Comparison of ENCODE assay signal across 8 mouse cellular contexts in genomic region chr11:6415551-6416404, GRCm38 (mm10). TPM values are rescaled to one million over a fixed set of nuclear protein-coding genes. Genes with fewer than 3 reads are reported as not detected.
DNase-seq lines count a peak whose midpoint lies in the region; ATAC-seq and TF ChIP-seq lines count a peak whose summit lies in the region.

No protein-coding gene starts in this region.

- whole genome bisulfite sequencing in hindbrain, postnatal 0 days, result 2% methylated on average over 88 of the region's 102 CpGs
- WGBS in macrophage (ENCODE audit: missing documents), result under 1% methylated on average over 95 of the region's 102 CpGs

- H3K4me3 ChIP-seq in gastrocnemius, adult 2 months, result peak overlapping the region; percentile 75
- H3K4me3 ChIP-seq in hindbrain, postnatal 0 days (ENCODE audit: low read length), result peak overlapping the region; percentile 90
- H3K4me3 ChIP-seq in left cerebral cortex, adult 2 months, result peak overlapping the region; percentile 91
- peak overlapping the region; percentile 75 for H3K4me3 ChIP-seq in macrophage (ENCODE audit: inconsistent target)

- H3K79me2 ChIP-seq in macrophage (ENCODE audit: inconsistent target), result peaks cover 28% of the 10 kb centered on the region

- peak; percentile 98 for DNase-seq in gastrocnemius, adult 2 months
- DNase-seq in hindbrain, postnatal 0 days (ENCODE audit: low spot score), result peak; percentile 97
- DNase-seq in left cerebral cortex, adult 2 months (ENCODE audit: extremely low spot score in 1 of 2, low spot score in 2 of 2), result peak; percentile 99
- DNase-seq in retina, postnatal 7 days (ENCODE audit: low read depth, low spot score), result peak; percentile 94
- peak; percentile 96 to 100 for DNase-seq in urinary bladder, adult 18-20 months (ENCODE audit: low spot score in 2 of 2)

- H3K4me1 ChIP-seq in hindbrain, postnatal 0 days (ENCODE audit: insufficient read depth, low read length), result peaks cover 9% of the 10 kb centered on the region

- H3K4me2 ChIP-seq in hindbrain, postnatal 0 days (ENCODE audit: low read depth, low read length), result peak overlapping the region; percentile 89

- no peaks in the 10 kb centered on the region for H3K9me3 ChIP-seq in hindbrain, postnatal 0 days (ENCODE audit: low read length)

- ATAC-seq in activated CD4-positive, CD25-positive, alpha-beta regulatory T cell, adult 4 months, result peak; percentile 75
- ATAC-seq in common myeloid progenitor, adult 5-6 weeks (replicated peaks; ENCODE audit: low read depth, poor library complexity, severe bottlenecking), result peak; percentile 61
- ATAC-seq in hindbrain, postnatal 0 days, result peak; percentile 95

- no peak for TF ChIP-seq CTCF in gastrocnemius, adult 2 months (IDR thresholded peaks at IDR 0.05)
- TF ChIP-seq CTCF in hindbrain, postnatal 0 days (IDR thresholded peaks at IDR 0.05; ENCODE audit: low read depth), result no peak
- no peak for TF ChIP-seq CTCF in left cerebral cortex, adult 2 months (IDR thresholded peaks at IDR 0.05)

- intact Hi-C loops in gastrocnemius, adult 2 months (cut with DNase I), result no loop called here
- intact Hi-C loops in left cerebral cortex, adult 2 months (cut with DNase I), result loop anchor here (1.0 kb wide), 1 partner anchor 26 kb away; the partner anchor contains the start of gene Zmiz2

- H3K27me3 ChIP-seq in hindbrain, postnatal 0 days (ENCODE audit: insufficient read depth, low read length), result no peaks in the 10 kb centered on the region

- H3K9ac ChIP-seq in hindbrain, postnatal 0 days (replicated peaks; ENCODE audit: low read length), result peak overlapping the region; percentile 98

- H3K27ac ChIP-seq in gastrocnemius, adult 2 months, result peak overlapping the region; percentile 98
- peak overlapping the region; percentile 98 for H3K27ac ChIP-seq in hindbrain, postnatal 0 days
- peak overlapping the region; percentile 99 for H3K27ac ChIP-seq in left cerebral cortex, adult 2 months
- peak overlapping the region; percentile 94 for H3K27ac ChIP-seq in macrophage

- peaks cover 19% of the 10 kb centered on the region for H3K36me3 ChIP-seq in hindbrain, postnatal 0 days (ENCODE audit: insufficient read depth, low read length)
- peaks cover 17% of the 10 kb centered on the region; the same call in 1 of the 2 replicates for H3K36me3 ChIP-seq in macrophage (ENCODE audit: inconsistent target)

RNA-seq across cellular contexts. Expression of gene Ppia, which starts 0.5 kb away (rescaled TPM):
- polyA plus RNA-seq in activated CD4-positive, CD25-positive, alpha-beta regulatory T cell, adult 4 months (2017; shearing (Covaris generic)), result 1,000 to 10,000 TPM; 2,979 to 3,385 TPM
- 2,015 and 2,091 TPM in 2 replicates for total RNA-seq in common myeloid progenitor, adult 5-6 weeks (2017)
- 100 to 1,000 TPM; 205 to 209 TPM for total RNA-seq in gastrocnemius, adult 2 months (2021)
- 2,267 and 2,460 TPM in 2 replicates for total RNA-seq in hindbrain, postnatal 0 days (2014; rRNA removed)
- polyA plus RNA-seq in hindbrain, postnatal 0 days (2015; fragmentation: Nextera tagmentation; extraction: Ambion mirVana), result 5,475 and 5,597 TPM in 2 replicates
- 1,000 to 10,000 TPM; 1,634 to 1,792 TPM for total RNA-seq in left cerebral cortex, adult 2 months (2021)
- 100 to 1,000 TPM in 17 of 26 experiments, 10 to 100 TPM in 9; 57.4 to 297 (median 107) TPM for total RNA-seq in macrophage (2018; cell fraction: chromatin; rRNA removed)
- 1,000 to 10,000 TPM; 1,408 to 2,161 (median 1,705) TPM for total RNA-seq in macrophage (2018; cell fraction: cytosol; rRNA removed)
- total RNA-seq in macrophage (2018; cell fraction: nucleus; rRNA removed), result 100 to 1,000 TPM; 138 to 460 (median 284) TPM
- polyA plus RNA-seq in macrophage (2018), result 1,329 to 2,132 TPM (median 1,766 TPM) in 3 replicates

RNA-seq across cellular contexts. Expression of gene Zmiz2, which starts 26.9 kb away (rescaled TPM):
- polyA plus RNA-seq in activated CD4-positive, CD25-positive, alpha-beta regulatory T cell, adult 4 months (2017; shearing (Covaris generic)), result 10 to 100 TPM; 42.3 to 51.7 TPM
- total RNA-seq in common myeloid progenitor, adult 5-6 weeks (2017), result 9.6 and 17.1 TPM in 2 replicates
- total RNA-seq in gastrocnemius, adult 2 months (2021), result 10 to 100 TPM; 45.4 to 52.0 TPM
- total RNA-seq in hindbrain, postnatal 0 days (2014; rRNA removed), result 136 and 149 TPM in 2 replicates
- polyA plus RNA-seq in hindbrain, postnatal 0 days (2015; fragmentation: Nextera tagmentation; extraction: Ambion mirVana), result 27.0 and 29.0 TPM in 2 replicates
- 100 to 1,000 TPM; 226 to 228 TPM for total RNA-seq in left cerebral cortex, adult 2 months (2021)
- total RNA-seq in macrophage (2018; cell fraction: chromatin; rRNA removed), result 100 to 1,000 TPM in 7 of 26 experiments, 10 to 100 TPM in 19; 35.7 to 130 (median 85.7) TPM
- total RNA-seq in macrophage (2018; cell fraction: cytosol; rRNA removed), result 10 to 100 TPM; 34.3 to 89.5 (median 63.9) TPM
- total RNA-seq in macrophage (2018; cell fraction: nucleus; rRNA removed), result 10 to 100 TPM; 40.7 to 92.1 (median 73.8) TPM
- polyA plus RNA-seq in macrophage (2018), result 38.6 to 57.7 TPM (median 48.1 TPM) in 3 replicates

RNA-seq across cellular contexts. Expression of gene H2afv, which starts 28.5 kb away (rescaled TPM):
- 100 to 1,000 TPM; 207 to 221 TPM for polyA plus RNA-seq in activated CD4-positive, CD25-positive, alpha-beta regulatory T cell, adult 4 months (2017; shearing (Covaris generic))
- total RNA-seq in common myeloid progenitor, adult 5-6 weeks (2017), result 88.8 and 129 TPM in 2 replicates
- 10 to 100 TPM; 44.2 to 70.3 TPM for total RNA-seq in gastrocnemius, adult 2 months (2021)
- total RNA-seq in hindbrain, postnatal 0 days (2014; rRNA removed), result 75.5 and 95.0 TPM in 2 replicates
- 251 and 254 TPM in 2 replicates for polyA plus RNA-seq in hindbrain, postnatal 0 days (2015; fragmentation: Nextera tagmentation; extraction: Ambion mirVana)
- total RNA-seq in left cerebral cortex, adult 2 months (2021), result 10 to 100 TPM; 39.6 to 41.4 TPM
- 10 to 100 TPM in 3 of 26 experiments, 1 to 10 TPM in 19, under 1 TPM in 2, not detected in 2; 0.51 to 14.6 (median 4.1) TPM for total RNA-seq in macrophage (2018; cell fraction: chromatin; rRNA removed)
- total RNA-seq in macrophage (2018; cell fraction: cytosol; rRNA removed), result 10 to 100 TPM; 20.2 to 53.9 (median 28.0) TPM
- total RNA-seq in macrophage (2018; cell fraction: nucleus; rRNA removed), result 10 to 100 TPM in 18 of 26 experiments, 1 to 10 TPM in 8; 4.1 to 24.6 (median 11.9) TPM
- 15.4 to 35.4 TPM (median 22.4 TPM) in 3 replicates for polyA plus RNA-seq in macrophage (2018)

RNA-seq across cellular contexts. Expression of gene Purb, which starts 59.9 kb away (rescaled TPM):
- 10 to 100 TPM; 20.4 to 21.9 TPM for polyA plus RNA-seq in activated CD4-positive, CD25-positive, alpha-beta regulatory T cell, adult 4 months (2017; shearing (Covaris generic))
- 65.8 and 78.7 TPM in 2 replicates for total RNA-seq in common myeloid progenitor, adult 5-6 weeks (2017)
- 10 to 100 TPM; 19.9 to 23.5 TPM for total RNA-seq in gastrocnemius, adult 2 months (2021)
- total RNA-seq in hindbrain, postnatal 0 days (2014; rRNA removed), result 35.9 and 36.9 TPM in 2 replicates
- polyA plus RNA-seq in hindbrain, postnatal 0 days (2015; fragmentation: Nextera tagmentation; extraction: Ambion mirVana), result 17.1 and 17.9 TPM in 2 replicates
- total RNA-seq in left cerebral cortex, adult 2 months (2021), result 100 to 1,000 TPM; 279 to 284 TPM
- total RNA-seq in macrophage (2018; cell fraction: chromatin; rRNA removed), result 10 to 100 TPM; 24.8 to 61.9 (median 42.8) TPM
- 10 to 100 TPM; 26.5 to 68.4 (median 42.4) TPM for total RNA-seq in macrophage (2018; cell fraction: cytosol; rRNA removed)
- total RNA-seq in macrophage (2018; cell fraction: nucleus; rRNA removed), result 10 to 100 TPM; 41.5 to 75.6 (median 54.1) TPM
- polyA plus RNA-seq in macrophage (2018), result 23.4 to 30.1 TPM (median 28.8 TPM) in 3 replicates

Comparison
In these comparisons a context has a peak if more than half of its experiments do, and no peak if none do; other contexts are left out.
1. Peak in every context shown above with its lines: DNase-seq, ATAC-seq, H3K4me3 ChIP-seq and H3K27ac ChIP-seq.